In the genomic region with DNA sequence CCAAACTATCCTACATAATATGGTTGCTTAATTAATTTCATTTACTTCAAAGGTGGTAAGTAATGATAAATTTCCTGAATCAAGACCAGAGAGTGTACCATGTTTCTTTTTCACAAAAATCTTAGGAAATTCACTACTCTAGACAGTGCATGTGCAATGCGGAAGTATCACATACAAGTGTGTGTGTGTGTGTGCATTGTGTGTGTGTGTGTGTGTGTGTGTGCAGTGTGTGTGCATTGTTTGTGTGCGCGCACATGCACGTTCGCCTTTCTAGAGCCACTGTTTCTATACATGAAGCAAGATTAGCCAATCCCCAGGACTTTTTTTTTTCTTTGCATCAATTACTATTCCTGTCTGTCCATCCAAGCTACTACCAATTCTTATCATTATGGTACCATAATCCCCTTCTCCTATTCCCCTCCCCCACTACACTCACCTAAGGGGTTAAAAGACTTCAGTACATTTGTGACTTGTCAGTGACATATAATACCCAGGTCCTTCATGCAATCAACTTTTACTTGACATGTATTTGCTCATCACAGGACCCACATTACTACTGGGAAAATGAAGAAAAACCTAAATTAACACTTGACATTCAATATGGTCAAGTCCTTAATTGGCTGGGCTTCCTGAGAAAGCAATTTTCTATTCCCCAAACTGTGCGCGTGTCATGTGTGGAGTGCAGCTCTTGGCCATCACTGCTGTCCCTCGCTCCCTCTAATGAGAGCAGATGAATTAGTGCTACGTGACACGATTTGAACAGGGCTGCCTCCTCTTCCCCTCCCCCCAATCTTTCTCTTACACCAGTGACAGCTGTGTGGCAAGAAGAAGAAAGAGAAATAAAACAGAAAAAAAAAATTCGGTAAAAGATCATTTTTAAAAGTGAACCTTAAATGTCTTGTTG, we compare ENCODE assay signal across 16 mouse cellular contexts.
DNase-seq lines count a peak whose midpoint lies in the region; ATAC-seq and TF ChIP-seq lines count a peak whose summit lies in the region.
"Had no signal": no experiment of that assay in that cellular context is flagged by ENCODE, and none has a peak within 500 bp of the region (broad histone marks: within the 10 kb centered on the region; RNA-seq: fewer than 3 reads in every experiment).

No protein-coding gene starts in this region.

- peak; percentile 93 for ATAC-seq in hindbrain, embryonic 12.5 days (ENCODE audit: low FRiP score)
- ATAC-seq in forebrain, embryonic 14.5 days, result peak; percentile 89
- ATAC-seq in hindbrain, embryonic 15.5 days (ENCODE audit: low FRiP score, low read depth), result peak; percentile 56; the same call in 1 of the 2 replicates
- ATAC-seq: intestine, postnatal 0 days; liver, embryonic 12.5 days had no signal

- TF ChIP-seq POLR2A in cerebellum, adult 2 months (IDR thresholded peaks at IDR 0.05; ENCODE audit: borderline replicate concordance, insufficient read depth, low read length), result no peak

- H3K4me1 ChIP-seq in hindbrain, embryonic 12.5 days, result peaks cover 33% of the 10 kb centered on the region
- H3K4me1 ChIP-seq in hindbrain, embryonic 10.5 days (replicated peaks), result peaks cover 39% of the 10 kb centered on the region
- H3K4me1 ChIP-seq in forebrain, embryonic 14.5 days (ENCODE audit: control insufficient read depth, insufficient read depth, low read length), result peaks cover 20% of the 10 kb centered on the region
- peaks cover 11% of the 10 kb centered on the region for H3K4me1 ChIP-seq in hindbrain, embryonic 15.5 days (replicated peaks)
- H3K4me1 ChIP-seq in cerebellum, adult 2 months (ENCODE audit: control insufficient read depth, insufficient read depth, low read length), result no peaks in the 10 kb centered on the region
- H3K4me1 ChIP-seq: liver, embryonic 12.5 days had no signal

- no peak overlapping the region for H3K4me2 ChIP-seq in hindbrain, embryonic 12.5 days (replicated peaks)
- no peak overlapping the region for H3K4me2 ChIP-seq in forebrain, embryonic 14.5 days (ENCODE audit: low read length)
- no peak overlapping the region for H3K4me2 ChIP-seq in hindbrain, embryonic 15.5 days
- H3K4me2 ChIP-seq: liver, embryonic 12.5 days; stomach, embryonic 15.5 days had no signal

- H3K36me3 ChIP-seq in hindbrain, embryonic 12.5 days, result no peaks in the 10 kb centered on the region
- no peaks in the 10 kb centered on the region for H3K36me3 ChIP-seq in hindbrain, embryonic 10.5 days
- H3K36me3 ChIP-seq in forebrain, embryonic 14.5 days (ENCODE audit: control insufficient read depth, insufficient read depth, low read length), result no peaks in the 10 kb centered on the region
- H3K36me3 ChIP-seq in hindbrain, embryonic 15.5 days, result no peaks in the 10 kb centered on the region
- H3K36me3 ChIP-seq: limb, embryonic 10.5 days; liver, embryonic 12.5 days; stomach, embryonic 15.5 days had no signal

- no peaks in the 10 kb centered on the region for H3K27me3 ChIP-seq in hindbrain, embryonic 12.5 days
- peaks cover 20% of the 10 kb centered on the region for H3K27me3 ChIP-seq in hindbrain, embryonic 10.5 days (ENCODE audit: insufficient read depth, poor library complexity, severe bottlenecking)
- no peaks in the 10 kb centered on the region for H3K27me3 ChIP-seq in forebrain, embryonic 14.5 days (replicated peaks; ENCODE audit: control insufficient read depth, insufficient read depth, low read length)
- H3K27me3 ChIP-seq in hindbrain, embryonic 15.5 days, result 0 out of 2 replicates have a peak, but pooled peaks cover 5% of the 10 kb centered on the region
- H3K27me3 ChIP-seq in cerebellum, adult 2 months (ENCODE audit: control insufficient read depth, insufficient read depth, low read length), result no peaks in the 10 kb centered on the region
- H3K27me3 ChIP-seq: liver, embryonic 12.5 days; stomach, embryonic 15.5 days had no signal

- no peaks in the 10 kb centered on the region for H3K9me3 ChIP-seq in hindbrain, embryonic 12.5 days (replicated peaks)
- H3K9me3 ChIP-seq in hindbrain, embryonic 10.5 days, result no peaks in the 10 kb centered on the region
- no peaks in the 10 kb centered on the region for H3K9me3 ChIP-seq in forebrain, embryonic 14.5 days (replicated peaks; ENCODE audit: control insufficient read depth, low read length)
- no peaks in the 10 kb centered on the region for H3K9me3 ChIP-seq in hindbrain, embryonic 15.5 days
- H3K9me3 ChIP-seq: limb, embryonic 10.5 days; liver, embryonic 12.5 days; stomach, embryonic 15.5 days had no signal

- H3K4me3 ChIP-seq in hindbrain, embryonic 12.5 days, result no peak overlapping the region
- H3K4me3 ChIP-seq in hindbrain, embryonic 10.5 days, result no peak overlapping the region
- no peak overlapping the region for H3K4me3 ChIP-seq in forebrain, embryonic 14.5 days (ENCODE audit: low read depth, low read length)
- H3K4me3 ChIP-seq in hindbrain, embryonic 15.5 days, result no peak overlapping the region
- no peak overlapping the region for H3K4me3 ChIP-seq in cerebellum, adult 2 months (replicated peaks; ENCODE audit: insufficient read depth, low read depth, low read length)
- H3K4me3 ChIP-seq: layer of hippocampus, adult 2 months; limb, embryonic 10.5 days; liver, embryonic 12.5 days; stomach, embryonic 15.5 days had no signal

- no peak overlapping the region for H3K9ac ChIP-seq in hindbrain, embryonic 12.5 days
- no peak overlapping the region for H3K9ac ChIP-seq in forebrain, embryonic 14.5 days (ENCODE audit: low read length)
- H3K9ac ChIP-seq in hindbrain, embryonic 15.5 days, result no peak overlapping the region
- H3K9ac ChIP-seq: liver, embryonic 12.5 days; stomach, embryonic 15.5 days had no signal

- 53% methylated on average over 11 of the region's 11 CpGs for WGBS in hindbrain, embryonic 12.5 days
- 65% methylated on average over 11 of the region's 11 CpGs for WGBS in hindbrain, embryonic 10.5 days
- WGBS in forebrain, embryonic 14.5 days, result 31% methylated on average over 11 of the region's 11 CpGs
- WGBS in hindbrain, embryonic 15.5 days, result 48% methylated on average over 11 of the region's 11 CpGs
- 57% methylated on average over 11 of the region's 11 CpGs for WGBS in cerebellum, adult 2 months

- DNase-seq in hindbrain, embryonic 10.5 days (ENCODE audit: low spot score), result no peak
- peak; percentile 72 for DNase-seq in forebrain, embryonic 14.5 days (ENCODE audit: low spot score)
- peak; percentile 47 for DNase-seq in retina, embryonic 14.5 days (ENCODE audit: low spot score)
- no peak for DNase-seq in cerebellum, adult 2 months
- DNase-seq in urinary bladder, postnatal 14 days (ENCODE audit: low spot score), result no peak
- DNase-seq: cerebellum, postnatal 36 days; heart, adult 18-20 months; heart, postnatal 4 days; thymus, adult 2 months had no signal

- H3K27ac ChIP-seq in hindbrain, embryonic 12.5 days, result peak overlapping the region; percentile 48; the same call in 1 of the 2 replicates
- no peak overlapping the region for H3K27ac ChIP-seq in hindbrain, embryonic 10.5 days
- H3K27ac ChIP-seq in forebrain, embryonic 14.5 days (ENCODE audit: low read depth, low read length), result no peak overlapping the region
- H3K27ac ChIP-seq in hindbrain, embryonic 15.5 days (replicated peaks), result no peak overlapping the region
- no peak overlapping the region for H3K27ac ChIP-seq in cerebellum, adult 2 months (ENCODE audit: insufficient read depth, low read length)
- H3K27ac ChIP-seq: layer of hippocampus, adult 2 months; limb, embryonic 10.5 days; liver, embryonic 12.5 days; stomach, embryonic 15.5 days had no signal

- TF ChIP-seq CTCF in cerebellum, adult 2 months (IDR thresholded peaks at IDR 0.05; ENCODE audit: borderline replicate concordance, insufficient read depth, low read depth, low read length), result no peak

Comparison
In these comparisons a context has a peak if more than half of its experiments do, and no peak if none do; other contexts are left out.
1. DNase-seq: peak in forebrain, embryonic 14.5 days (single experiment) and retina, embryonic 14.5 days (single experiment); none in hindbrain, embryonic 10.5 days (single experiment), cerebellum, adult 2 months (0 of 2) and urinary bladder, postnatal 14 days (single experiment).
2. Peak in every context shown above with its lines, with median percentiles within 50 percentile points of each other: ATAC-seq.